Mouse (Mus musculus) intestine, embryonic 14.5 days (tissue): ENCODE measurements around the gene Ptov1. TPM values are rescaled to one million over a fixed set of nuclear protein-coding genes. Genes with fewer than 3 reads are reported as not detected.

ENCODE experiments used
- ATAC-seq: fragments of 200-750 bp; cut with Nextera tagmentation; replicated peaks from 2 replicates; pipeline ENCODE4 v1.8.0; 2017; ENCODE audit warnings: low read depth, moderate number of reproducible peaks, moderate TSS enrichment, moderate library complexity; ENCODE audit not compliant: low FRiP score, low TSS enrichment
- DNase-seq: peaks from one replicate; pipeline ENCODE4 v3.0.0-alpha.2; 2018; ENCODE audit warnings: low spot score
- H3K27ac ChIP-seq: fragments of 300-500 bp; sonication (generic); 2 replicates; pipeline ENCODE4 v1.5.1; 2014; ENCODE audit warnings: low read depth, mild to moderate bottlenecking, control low read depth
- H3K27me3 ChIP-seq: fragments of 300-500 bp; sonication (generic); replicated peaks from 2 replicates; pipeline ENCODE4 v1.6.1; 2014; ENCODE audit warnings: low read length, control low read depth; ENCODE audit not compliant: control insufficient read depth, insufficient read depth
- H3K36me3 ChIP-seq: fragments of 300-500 bp; sonication (generic); 2 replicates; pipeline ENCODE4 v1.6.1; 2014; ENCODE audit warnings: low read length, control low read depth; ENCODE audit not compliant: control insufficient read depth, insufficient read depth
- H3K4me1 ChIP-seq: fragments of 300-500 bp; sonication (generic); replicated peaks from 2 replicates; pipeline ENCODE4 v1.6.1; 2014; ENCODE audit warnings: low read length, control low read depth, mixed read lengths; ENCODE audit not compliant: control insufficient read depth, insufficient read depth
- H3K4me2 ChIP-seq: fragments of 300-500 bp; sonication (generic); 2 replicates; pipeline ENCODE4 v1.6.1; 2014; ENCODE audit warnings: low read length
- H3K4me3 ChIP-seq: fragments of 300-500 bp; sonication (generic); 2 replicates; pipeline ENCODE4 v1.5.1; 2014; ENCODE audit warnings: low read depth, low read length, control low read depth, mixed read lengths
- H3K9ac ChIP-seq: fragments of 300-500 bp; sonication (generic); 2 replicates; pipeline ENCODE4 v1.6.1; 2014; ENCODE audit warnings: mild to moderate bottlenecking, low read length
- H3K9me3 ChIP-seq: fragments of 300-500 bp; sonication (generic); 2 replicates; pipeline ENCODE4 v1.6.1; 2016; ENCODE audit warnings: low read length, control low read depth; ENCODE audit not compliant: control insufficient read depth
- whole genome bisulfite sequencing: fragments of 180-500 bp; shearing (Covaris S2); extraction: QIAGEN DNeasy Blood & Tissue Kit; methylation state at CpG from one replicate; pipeline ENCODE4 v1.1.7; 2014; 5-methylcytosine and 5-hydroxymethylcytosine counted together
- polyA plus RNA-seq: library from polyadenylated mRNA; unstranded; fragments of >200 nt; fragmentation: Nextera tagmentation; extraction: Ambion mirVana; gene quantifications from 2 replicates; pipeline ENCODE4 v1.2.1, GENCODE M21; 2014

The Ptov1 gene
- polyA plus RNA-seq, 1 experiment from 2014 or later = 338 TPM

DNA sequence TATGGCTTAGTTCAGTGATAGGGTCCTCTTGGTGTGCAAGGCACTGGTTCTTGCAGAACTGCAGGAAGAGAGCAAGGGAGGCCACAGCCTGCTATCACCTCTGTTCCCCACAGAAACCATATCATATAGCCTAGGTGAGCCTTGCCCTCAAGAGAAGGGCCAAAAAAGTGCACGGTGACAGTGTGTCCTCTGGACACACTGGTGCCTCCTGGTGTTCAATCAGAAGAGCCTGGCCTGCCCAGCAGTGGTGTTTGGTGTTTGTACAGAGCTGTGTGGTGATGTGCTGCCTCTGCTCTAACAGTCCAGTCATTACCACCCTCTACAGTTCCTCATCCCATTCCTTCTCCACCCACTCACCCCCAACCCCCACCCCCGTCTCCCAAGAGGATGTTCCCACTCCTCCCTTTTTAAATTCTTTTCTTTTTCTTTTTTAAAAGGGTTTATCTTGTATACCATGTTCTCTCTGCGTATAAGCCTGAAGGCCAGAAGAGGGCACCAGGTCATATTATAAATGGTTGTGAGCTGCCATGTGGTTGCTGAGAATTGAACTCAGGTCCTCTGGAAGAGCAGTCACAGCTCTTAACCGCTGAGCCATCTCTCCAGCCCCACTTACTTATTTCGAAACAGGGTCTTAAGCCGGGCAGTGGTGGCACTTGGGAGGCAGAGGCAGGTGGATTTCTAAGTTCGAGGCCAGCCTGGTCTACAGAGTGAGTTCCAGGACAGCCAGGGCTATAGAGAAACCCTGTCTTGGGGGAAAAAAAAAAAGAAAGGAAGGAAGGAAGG is 47.7 kb downstream of the Ptov1 start:
- no peak overlapping the region for H3K4me3 ChIP-seq
- no peak overlapping the region for H3K9ac ChIP-seq
- 0 out of 2 replicates have a peak, but pooled peaks cover 6% of the 10 kb centered on the region for H3K36me3 ChIP-seq
- no peaks in the 10 kb centered on the region for H3K27me3 ChIP-seq
- peak; percentile 32 for DNase-seq
- ATAC-seq = no peak
- no peaks in the 10 kb centered on the region for H3K9me3 ChIP-seq
- H3K4me1 ChIP-seq = peaks cover 27% of the 10 kb centered on the region
- WGBS = 83% methylated on average over 7 of the region's 7 CpGs
- H3K27ac ChIP-seq = no peak overlapping the region
- H3K4me2 ChIP-seq = no peak overlapping the region

DNA sequence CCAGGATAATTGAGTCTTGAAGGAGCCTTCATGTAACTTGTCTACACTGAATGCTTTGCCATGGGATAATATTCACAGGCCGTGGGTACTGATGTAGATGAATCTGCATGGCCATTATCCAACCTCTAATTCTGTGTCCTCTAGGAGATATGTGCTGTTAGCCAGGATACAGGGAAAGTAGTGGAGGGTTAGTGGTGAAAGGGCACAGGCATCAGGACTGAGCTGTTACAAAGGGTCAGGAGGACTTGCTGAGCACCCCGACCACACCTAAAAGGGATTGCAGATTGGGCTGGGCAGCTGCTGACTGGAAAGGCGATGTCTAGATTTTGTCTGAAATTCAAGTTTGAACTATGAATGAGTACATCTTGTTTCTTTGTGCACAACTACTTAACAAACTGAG is 49.1 kb downstream of the Ptov1 start:
- H3K9me3 ChIP-seq = no peaks in the 10 kb centered on the region
- H3K36me3 ChIP-seq = no peaks in the 10 kb centered on the region
- peak; percentile 44 for DNase-seq
- no peak for ATAC-seq
- H3K4me3 ChIP-seq = no peak overlapping the region
- no peak overlapping the region for H3K27ac ChIP-seq
- H3K4me1 ChIP-seq = peaks cover 27% of the 10 kb centered on the region
- no peak overlapping the region for H3K9ac ChIP-seq
- 83% methylated on average over 3 of the region's 3 CpGs for WGBS
- H3K4me2 ChIP-seq = no peak overlapping the region
- H3K27me3 ChIP-seq = no peaks in the 10 kb centered on the region

GRCm38 (mm10) chr7:44819863-44820262 is 49.7 kb downstream of the Ptov1 start:
- Histone ChIP-seq H3K27me3 (no peaks in the 10 kb centered on the region), H3K9ac (no peak overlapping the region), H3K4me2 (no peak overlapping the region), H3K27ac (no peak overlapping the region), H3K9me3 (no peaks in the 10 kb centered on the region), H3K4me3 (no peak overlapping the region), H3K4me1 (peaks cover 30% of the 10 kb centered on the region), H3K36me3 (no peaks in the 10 kb centered on the region)
- DNase-seq (peak; percentile 33), ATAC-seq (no peak)
- 58% methylated on average over 5 of the region's 5 CpGs for whole genome bisulfite sequencing

DNA sequence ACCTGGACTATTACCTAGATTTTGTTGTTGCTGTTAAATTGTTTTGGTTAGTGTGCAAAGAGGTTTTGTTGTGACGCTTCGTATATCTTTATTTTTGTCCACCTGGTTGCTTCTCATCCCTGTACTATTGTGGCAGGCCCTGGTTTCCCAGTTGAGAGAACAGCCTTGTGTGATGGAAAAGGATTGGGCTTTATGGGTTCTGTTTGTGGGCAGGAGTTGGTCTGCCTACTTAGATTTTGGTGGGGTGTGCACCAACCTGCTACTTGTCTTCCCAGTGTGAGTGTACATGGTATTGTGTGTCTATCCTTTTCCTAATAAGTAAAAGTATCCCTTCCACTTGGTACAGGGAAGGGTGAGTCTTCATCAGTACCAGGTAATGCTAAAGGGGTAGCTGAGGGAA is 50.2 kb downstream of the Ptov1 start:
- Histone ChIP-seq H3K9ac (0 out of 2 replicates have a peak overlapping the region, but pooled peaks have one; percentile 37), H3K4me2 (peak overlapping the region; percentile 78), H3K9me3 (no peaks in the 10 kb centered on the region), H3K4me1 (peaks cover 30% of the 10 kb centered on the region), H3K4me3 (peak overlapping the region; percentile 83; the same call in 1 of the 2 replicates), H3K27ac (no peak overlapping the region), H3K36me3 (no peaks in the 10 kb centered on the region), H3K27me3 (no peaks in the 10 kb centered on the region)
- 77% methylated on average over 2 of the region's 2 CpGs for WGBS
- DNase-seq = no peak
- ATAC-seq = no peak

GRCm38 (mm10) chr7:44818751-44819235 is 50.8 kb downstream of the Ptov1 start:
- Histone ChIP-seq H3K4me3 (peak overlapping the region; percentile 83), H3K4me2 (peak overlapping the region; percentile 78), H3K9ac (peak overlapping the region; percentile 37; the same call in 1 of the 2 replicates), H3K27ac (no peak overlapping the region), H3K4me1 (peaks cover 27% of the 10 kb centered on the region), H3K36me3 (0 out of 2 replicates have a peak, but pooled peaks cover 5% of the 10 kb centered on the region), H3K27me3 (no peaks in the 10 kb centered on the region), H3K9me3 (no peaks in the 10 kb centered on the region)
- DNase-seq (peak; percentile 57), ATAC-seq (no peak)
- 49% methylated on average over 6 of the region's 6 CpGs for WGBS

DNA sequence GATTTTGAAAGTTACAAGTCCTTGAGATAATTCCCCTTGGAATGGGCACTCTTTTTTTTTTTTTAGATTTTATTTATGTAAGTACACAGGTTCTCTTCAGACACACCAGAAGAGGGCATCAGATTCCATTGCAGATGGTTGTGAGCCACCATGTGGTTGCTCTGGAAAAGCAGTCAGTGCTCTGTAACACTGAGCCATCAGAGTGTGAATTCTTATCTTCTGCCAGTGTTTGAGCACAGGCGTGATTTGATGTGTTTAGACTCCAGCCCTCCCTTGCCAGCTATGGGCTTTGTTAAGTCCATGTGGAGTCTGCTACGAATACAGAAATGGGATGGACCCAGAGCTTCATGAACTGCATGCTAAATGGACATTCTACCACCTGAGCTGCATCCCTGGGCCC is 51.4 kb downstream of the Ptov1 start:
- Histone ChIP-seq H3K27me3 (no peaks in the 10 kb centered on the region), H3K9ac (peak overlapping the region; percentile 87; the same call in 1 of the 2 replicates), H3K4me1 (peaks cover 27% of the 10 kb centered on the region), H3K4me2 (peak overlapping the region; percentile 78), H3K27ac (no peak overlapping the region), H3K36me3 (0 out of 2 replicates have a peak, but pooled peaks cover 6% of the 10 kb centered on the region), H3K9me3 (no peaks in the 10 kb centered on the region), H3K4me3 (peak overlapping the region; percentile 83)
- WGBS = 28% methylated on average over 2 of the region's 2 CpGs
- peak; percentile 50 for DNase-seq
- no peak for ATAC-seq

GRCm38 (mm10) chr7:44817441-44817840 is 52.1 kb downstream of the Ptov1 start:
- Histone ChIP-seq H3K36me3 (peaks cover 13% of the 10 kb centered on the region; the same call in 1 of the 2 replicates), H3K4me3 (peak overlapping the region; percentile 83), H3K4me2 (peak overlapping the region; percentile 78), H3K27me3 (no peaks in the 10 kb centered on the region), H3K9ac (peak overlapping the region; percentile 87), H3K27ac (no peak overlapping the region), H3K4me1 (peaks cover 27% of the 10 kb centered on the region), H3K9me3 (no peaks in the 10 kb centered on the region)
- no peak for DNase-seq
- WGBS = 22% methylated on average over 3 of the region's 3 CpGs
- ATAC-seq = no peak

DNA sequence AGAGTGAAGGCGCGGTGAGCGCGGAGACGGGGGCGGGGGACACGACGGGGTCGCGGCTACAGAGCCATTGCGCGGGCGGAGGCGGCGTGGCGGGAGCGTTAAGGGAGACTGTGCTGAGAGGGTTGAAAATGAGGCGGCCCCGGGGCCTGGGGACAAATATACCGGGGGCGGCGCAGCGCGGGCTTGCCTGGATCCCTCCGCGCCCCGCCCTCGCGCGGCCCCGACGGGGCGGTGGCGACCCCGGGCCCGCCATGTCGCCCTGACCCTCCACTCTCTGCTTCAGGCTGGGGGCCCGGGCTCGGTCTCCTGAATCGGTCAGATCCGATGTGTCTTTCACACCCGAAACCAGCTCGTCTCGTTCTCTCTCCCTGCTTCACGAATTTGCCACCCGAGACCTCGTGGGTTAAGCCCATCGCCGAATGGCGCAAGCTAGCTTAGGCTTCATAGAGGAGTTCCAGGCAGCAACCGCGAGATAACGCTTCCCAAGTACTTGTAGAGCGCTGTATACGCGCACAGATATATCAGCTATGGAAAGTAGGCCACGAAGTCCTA is 53.0 kb downstream of the Ptov1 start, which contains the start of gene Atf5:
Atf5 (minus strand) TSS at position 189 of the 552 bp plus-strand sequence.
- Histone ChIP-seq H3K27me3 (no peaks in the 10 kb centered on the region), H3K4me3 (peak within 1 kb of the TSS; percentile 83), H3K4me2 (peak within 1 kb of the TSS; percentile 78), H3K36me3 (peaks cover 14% of the 10 kb centered on the region; the same call in 1 of the 2 replicates), H3K9ac (peak within 1 kb of the TSS; percentile 87), H3K9me3 (no peaks in the 10 kb centered on the region), H3K4me1 (peaks cover 27% of the 10 kb centered on the region), H3K27ac (peak within 1 kb of the TSS; percentile 97)
- peak; percentile 83 for DNase-seq
- WGBS = 2% methylated on average over 46 of the region's 57 CpGs
- ATAC-seq = peak; percentile 48
